Mouse (Mus musculus) heart, adult 18-20 months (tissue): ENCODE results near the gene Zglp1. TPM values are rescaled to one million over a fixed set of nuclear protein-coding genes. Genes with fewer than 3 reads are reported as not detected.

ENCODE experiments used
- DNase-seq, 2 experiments: peaks; one replicate each; pipeline ENCODE4 v3.0.0; 2021 to 2022; ENCODE audit warnings: mixed read lengths in 1 of 2
- long read RNA-seq, 2 experiments: library from polyadenylated mRNA; stranded (forward); transcript quantifications; one replicate each; pipeline ENCODE4 v2.0.0; 2021
- total RNA-seq, 2 experiments: library from RNA; stranded (reverse); gene quantifications; 2 replicates each; pipeline ENCODE4 v1.2.3; 2021

Gene Zglp1
- total RNA-seq: not detected
- long read RNA-seq, experiment 1: 0 reads
- long read RNA-seq, experiment 2: 0 reads

- no peak for DNase-seq
These were observed at the start of gene Zglp1 for GRCm38 (mm10) chr9:21067006-21067684. TSS of gene Zglp1 (minus strand) at chr9:21067093.

GRCm38 (mm10) chr9:21115105-21115504 is 48.2 kb upstream of the Zglp1 start:
- DNase-seq: no peak

GRCm38 (mm10) chr9:21114190-21114589 is 47.3 kb upstream of the Zglp1 start:
- no peak for DNase-seq

GRCm38 (mm10) chr9:21113751-21114150 is 46.9 kb upstream of the Zglp1 start:
- no peak for DNase-seq

GRCm38 (mm10) chr9:21107607-21108237 is 40.8 kb upstream of the Zglp1 start:
- no peak for DNase-seq

GRCm38 (mm10) chr9:21105760-21106564 is 39.1 kb upstream of the Zglp1 start:
- no peak for DNase-seq

- no peak for DNase-seq
These were observed 37.9 kb upstream of the Zglp1 start for GRCm38 (mm10) chr9:21104814-21105213.

- no peak for DNase-seq
These were observed 35.2 kb upstream of the Zglp1 start for GRCm38 (mm10) chr9:21102076-21102475.

GRCm38 (mm10) chr9:21100447-21101161 is 33.7 kb upstream of the Zglp1 start:
- DNase-seq: no peak

GRCm38 (mm10) chr9:21097793-21098192 is 30.9 kb upstream of the Zglp1 start:
- peak in 1 of 2 experiments; percentile 25 for DNase-seq

GRCm38 (mm10) chr9:21095958-21096357 is 29.1 kb upstream of the Zglp1 start:
- DNase-seq: no peak

- DNase-seq: no peak
These were observed 26.5 kb upstream of the Zglp1 start for GRCm38 (mm10) chr9:21093423-21093822.

GRCm38 (mm10) chr9:21091707-21092320 is 24.9 kb upstream of the Zglp1 start, which contains the start of the genes Gm38431 and Raver1:
TSS of gene Gm38431 (minus strand) at chr9:21091997.
TSS of gene Raver1 (minus strand) at chr9:21092008.
- DNase-seq: peak; percentile 97 to 99

- DNase-seq: peak in 1 of 2 experiments; percentile 20
These were observed 24.2 kb upstream of the Zglp1 start for GRCm38 (mm10) chr9:21090972-21091706.

GRCm38 (mm10) chr9:21090537-21090936 is 23.6 kb upstream of the Zglp1 start:
- no peak for DNase-seq

- no peak for DNase-seq
These were observed 16.4 kb upstream of the Zglp1 start for GRCm38 (mm10) chr9:21083324-21083723.

GRCm38 (mm10) chr9:21081127-21081526 is 14.2 kb upstream of the Zglp1 start:
- DNase-seq: no peak

- no peak for DNase-seq
These were observed 8.7 kb upstream of the Zglp1 start for GRCm38 (mm10) chr9:21075625-21076024.

GRCm38 (mm10) chr9:21074173-21074572 is 7.3 kb upstream of the Zglp1 start:
- DNase-seq: no peak

GRCm38 (mm10) chr9:21073044-21073840 is 6.3 kb upstream of the Zglp1 start, which contains the start of the genes Gm49373 and Fdx1l:
TSS of gene Gm49373 (minus strand) at chr9:21073096.
TSS of gene Fdx1l (minus strand) at chr9:21073614.
- DNase-seq: peak; percentile 93
